Mouse (Mus musculus) heart, embryonic 10.5 days (tissue): ENCODE data around the gene Prkar2b. TPM values are rescaled to one million over a fixed set of nuclear protein-coding genes. Genes with fewer than 3 reads are reported as not detected.
"Not testable (repeated sequence)": the region's sequence is repeated elsewhere in the genome, so short reads cannot be mapped to it uniquely, and the experiment has no call there.

Experiments
- DNase-seq: peaks from one replicate; pipeline ENCODE4 v3.0.0-alpha.2; 2017; ENCODE audit warnings: low spot score
- H3K27ac ChIP-seq: fragments of 300-500 bp; sonication (generic); 2 replicates; pipeline ENCODE4 v1.5.1; 2016; ENCODE audit warnings: mild to moderate bottlenecking
- H3K27me3 ChIP-seq: fragments of 300-500 bp; sonication (generic); 2 replicates; pipeline ENCODE4 v1.6.1; 2016; ENCODE audit warnings: mild to moderate bottlenecking; ENCODE audit not compliant: poor library complexity, insufficient read depth, severe bottlenecking
- H3K36me3 ChIP-seq: fragments of 300-500 bp; sonication (generic); 2 replicates; pipeline ENCODE4 v1.6.1; 2016; ENCODE audit warnings: mild to moderate bottlenecking, moderate library complexity
- H3K4me1 ChIP-seq: fragments of 300-500 bp; sonication (generic); 2 replicates; pipeline ENCODE4 v1.6.1; 2016; ENCODE audit warnings: mild to moderate bottlenecking
- H3K4me3 ChIP-seq: fragments of 300-500 bp; sonication (generic); 2 replicates; pipeline ENCODE4 v1.5.1; 2016; ENCODE audit warnings: mild to moderate bottlenecking, moderate library complexity
- H3K9me3 ChIP-seq: fragments of 300-500 bp; sonication (generic); 2 replicates; pipeline ENCODE4 v1.6.1; 2016; ENCODE audit warnings: mild to moderate bottlenecking, moderate library complexity
- WGBS: fragments of 180-500 bp; shearing (Covaris S2); methylation state at CpG from one replicate; pipeline ENCODE4 v1.1.7; 2016; 5-methylcytosine and 5-hydroxymethylcytosine counted together
- polyA plus RNA-seq: library from polyadenylated mRNA; unstranded; fragments of >200 nt; fragmentation: Nextera tagmentation; extraction: Ambion mirVana; gene quantifications from 2 replicates; pipeline ENCODE4 v1.2.1, GENCODE M21; 2016

Prkar2b gene
- polyA plus RNA-seq, 1 experiment from 2014 or later: 28.2 TPM

DNA sequence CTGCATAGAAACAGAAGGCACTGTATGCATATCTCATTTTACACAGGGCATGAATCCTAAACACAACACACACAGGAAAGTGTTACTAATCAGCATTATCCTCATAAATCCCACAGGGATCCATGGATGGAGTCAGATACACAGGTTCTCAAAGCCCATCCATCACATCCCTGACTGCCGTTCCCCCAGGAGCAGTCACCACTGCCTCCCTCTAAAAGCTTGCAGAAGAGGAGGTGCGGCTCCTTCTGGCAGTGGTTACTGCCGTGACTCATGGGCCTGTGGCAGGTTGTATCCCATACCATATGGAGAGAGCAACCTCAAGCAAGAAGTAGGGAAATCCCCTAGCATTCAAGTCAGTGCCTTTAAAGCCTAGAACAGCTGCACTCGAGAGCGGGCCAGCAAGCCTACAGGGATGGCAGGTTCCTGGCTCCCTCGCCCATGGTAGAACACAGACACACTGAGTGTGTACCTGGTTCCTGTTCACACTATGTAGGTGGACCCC is 45.8 kb downstream of the Prkar2b start:
- H3K4me3 ChIP-seq: no peak overlapping the region
- H3K27me3 ChIP-seq: no peaks in the 10 kb centered on the region
- H3K36me3 ChIP-seq: no peaks in the 10 kb centered on the region
- H3K9me3 ChIP-seq: no peaks in the 10 kb centered on the region
- H3K27ac ChIP-seq: no peak overlapping the region
- 60% methylated on average over 6 of the region's 6 CpGs for WGBS
- DNase-seq: no peak
- H3K4me1 ChIP-seq: peaks cover 19% of the 10 kb centered on the region

DNA sequence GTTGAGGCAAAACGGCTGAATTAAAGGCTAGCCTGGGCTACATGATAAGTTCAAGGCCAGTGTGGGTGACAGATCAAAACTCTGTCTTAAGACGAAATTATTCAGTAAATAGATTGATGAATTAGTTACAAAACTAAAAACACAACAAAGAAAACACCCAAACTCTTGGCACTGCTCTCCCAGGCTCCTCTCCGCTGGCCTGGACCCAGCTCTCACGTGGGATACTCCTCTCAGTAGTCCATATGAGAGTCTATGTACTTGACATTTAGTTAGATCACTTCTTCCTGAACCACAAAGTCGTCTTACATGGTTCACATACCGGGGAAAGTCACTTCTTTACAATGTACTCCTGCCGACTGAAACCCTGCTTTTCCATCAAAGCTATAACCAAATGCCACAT is 46.3 kb downstream of the Prkar2b start:
- H3K4me3 ChIP-seq: no peak overlapping the region
- WGBS: 68% methylated on average over 7 of the region's 7 CpGs
- H3K36me3 ChIP-seq: no peaks in the 10 kb centered on the region
- no peak overlapping the region for H3K27ac ChIP-seq
- DNase-seq: no peak
- peaks cover 19% of the 10 kb centered on the region for H3K4me1 ChIP-seq
- no peaks in the 10 kb centered on the region for H3K9me3 ChIP-seq
- no peaks in the 10 kb centered on the region for H3K27me3 ChIP-seq

DNA sequence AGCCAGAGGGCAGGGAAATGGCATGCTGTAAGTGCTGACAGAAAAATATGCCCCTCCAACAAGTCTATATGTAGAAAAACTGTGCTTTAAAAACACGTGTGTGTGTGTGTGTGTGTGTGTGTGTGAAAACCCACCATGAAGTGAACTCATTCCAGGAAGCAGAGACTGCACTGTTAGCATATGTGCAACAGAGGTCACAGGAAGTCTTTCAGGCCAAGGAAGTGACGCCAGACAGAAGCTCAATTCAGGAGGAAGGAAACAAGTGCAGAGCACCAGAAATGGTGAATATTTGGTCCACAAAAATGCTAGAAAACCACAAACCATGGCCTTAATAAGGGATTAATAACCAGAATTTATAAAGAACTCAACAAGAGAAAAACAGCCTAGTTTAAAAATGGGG is 48.9 kb downstream of the Prkar2b start:
- Histone ChIP-seq H3K4me3 (no peak overlapping the region), H3K36me3 (no peaks in the 10 kb centered on the region), H3K27ac (no peak overlapping the region), H3K9me3 (no peaks in the 10 kb centered on the region), H3K27me3 (no peaks in the 10 kb centered on the region), H3K4me1 (peaks cover 6% of the 10 kb centered on the region; the same call in 1 of the 2 replicates)
- 56% methylated on average over 2 of the region's 2 CpGs for WGBS
- DNase-seq: no peak

DNA sequence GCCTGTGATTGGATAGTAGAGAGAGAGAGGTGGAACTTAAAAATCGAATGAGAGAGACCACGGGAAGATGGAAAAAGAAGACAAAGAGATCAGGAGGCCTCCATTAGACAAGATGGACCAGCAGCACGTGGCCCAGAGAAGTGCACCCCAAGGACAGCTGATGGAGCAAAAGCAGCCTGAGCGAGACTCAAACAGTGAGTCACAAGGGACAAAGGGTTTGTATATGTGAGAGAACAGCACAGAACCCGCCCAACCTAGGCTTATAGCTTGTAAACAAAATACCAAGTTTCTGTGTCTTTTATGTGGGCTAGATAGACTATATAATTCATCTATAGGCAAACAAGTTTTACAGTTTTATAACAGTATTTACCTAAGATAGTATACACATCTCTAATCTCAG is 50.0 kb downstream of the Prkar2b start:
- H3K27me3 ChIP-seq: no peaks in the 10 kb centered on the region
- WGBS: 83% methylated on average over 5 of the region's 5 CpGs

DNA sequence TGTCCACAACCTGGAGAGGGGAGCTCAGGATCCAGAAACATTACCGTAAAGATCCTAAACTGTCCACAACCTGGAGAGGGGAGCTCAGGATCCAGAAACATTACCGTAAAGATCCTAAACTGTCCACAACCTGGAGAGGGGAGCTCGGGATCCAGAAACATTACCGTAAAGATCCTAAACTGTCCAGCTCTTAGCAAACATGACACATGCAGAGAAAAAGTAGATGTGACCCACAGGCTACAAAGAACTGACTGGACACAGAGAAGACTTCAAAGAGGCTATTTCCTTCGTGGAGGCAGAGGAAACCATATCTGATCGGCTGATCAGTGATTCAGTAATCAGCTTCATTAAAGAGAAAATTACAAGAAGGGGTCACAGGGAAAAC is 51.1 kb downstream of the Prkar2b start:
- 36% methylated on average over 6 of the region's 6 CpGs for whole genome bisulfite sequencing
- H3K36me3 ChIP-seq, H3K4me3 ChIP-seq, H3K27ac ChIP-seq, H3K4me1 ChIP-seq, H3K27me3 ChIP-seq, DNase-seq, H3K9me3 ChIP-seq: not testable (repeated sequence)

More for the DNA sequence above, 50.0 kb downstream of the Prkar2b start:
- DNase-seq: no peak
- Histone ChIP-seq H3K4me1 (peaks cover 6% of the 10 kb centered on the region; the same call in 1 of the 2 replicates), H3K4me3 (no peak overlapping the region), H3K36me3 (no peaks in the 10 kb centered on the region), H3K9me3 (no peaks in the 10 kb centered on the region), H3K27ac (no peak overlapping the region)

DNA sequence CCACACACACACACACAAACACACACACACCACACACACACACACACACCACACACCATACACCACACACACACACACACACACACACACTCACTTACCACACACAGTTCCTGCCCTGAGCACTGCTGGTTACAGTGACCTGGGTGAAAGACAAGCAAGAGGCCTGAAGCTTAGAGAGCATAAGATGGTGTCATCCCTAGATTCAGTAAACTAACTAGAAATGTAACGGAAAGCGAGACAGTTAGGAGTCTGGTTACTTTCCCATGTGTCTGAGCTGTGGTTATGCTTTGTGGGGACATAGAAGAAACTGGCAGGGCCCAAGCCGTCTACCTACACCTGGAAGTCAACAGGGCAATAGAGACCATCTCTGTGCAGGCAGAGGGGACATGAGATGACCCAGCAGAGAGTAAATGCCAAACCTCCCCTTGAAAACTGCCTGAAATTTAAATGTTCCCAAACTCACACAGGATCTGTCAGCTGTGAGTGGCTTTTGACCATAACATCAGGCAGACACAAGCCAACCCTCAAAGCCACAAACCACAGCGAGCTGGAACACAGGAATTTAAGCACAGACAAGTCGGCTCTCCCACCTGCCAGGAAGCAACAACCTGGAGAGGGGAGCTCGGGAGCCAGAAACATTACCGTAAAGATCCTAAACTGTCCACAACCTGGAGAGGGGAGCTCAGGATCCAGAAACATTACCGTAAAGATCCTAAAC is 51.7 kb downstream of the Prkar2b start:
- 16% methylated on average over 8 of the region's 8 CpGs for WGBS
- Histone ChIP-seq H3K27ac (no peak overlapping the region), H3K4me3 (0 out of 2 replicates have a peak overlapping the region, but pooled peaks have one; percentile 25), H3K36me3 (0 out of 2 replicates have a peak, but pooled peaks cover 3% of the 10 kb centered on the region), H3K27me3 (no peaks in the 10 kb centered on the region), H3K9me3 (no peaks in the 10 kb centered on the region), H3K4me1 (peaks cover 6% of the 10 kb centered on the region; the same call in 1 of the 2 replicates)
- DNase-seq: no peak

DNA sequence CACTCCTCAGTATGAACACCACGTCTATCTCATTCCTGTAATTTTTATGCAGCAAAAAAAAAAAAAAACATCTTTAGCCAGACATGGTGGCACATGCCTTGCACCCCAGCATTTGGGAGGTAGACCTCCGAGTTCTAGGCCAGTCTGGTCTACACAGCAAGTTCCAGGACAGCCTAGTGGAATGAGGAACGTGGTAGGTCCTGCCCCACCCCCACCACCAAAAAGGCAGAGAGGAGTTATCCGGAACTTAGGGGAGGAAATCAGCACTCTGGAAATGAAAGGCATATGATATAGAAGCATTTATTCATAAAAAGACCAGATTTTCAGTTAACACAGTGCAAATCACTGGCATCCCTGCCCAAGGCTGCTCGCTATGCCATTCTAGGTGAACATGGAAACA is 52.4 kb downstream of the Prkar2b start:
- no peak overlapping the region for H3K27ac ChIP-seq
- WGBS: 75% methylated on average over 5 of the region's 5 CpGs
- no peak overlapping the region for H3K4me3 ChIP-seq
- 0 out of 2 replicates have a peak, but pooled peaks cover 3% of the 10 kb centered on the region for H3K36me3 ChIP-seq
- H3K27me3 ChIP-seq: no peaks in the 10 kb centered on the region
- DNase-seq: no peak
- no peaks in the 10 kb centered on the region for H3K9me3 ChIP-seq
- H3K4me1 ChIP-seq: peaks cover 6% of the 10 kb centered on the region; the same call in 1 of the 2 replicates

DNA sequence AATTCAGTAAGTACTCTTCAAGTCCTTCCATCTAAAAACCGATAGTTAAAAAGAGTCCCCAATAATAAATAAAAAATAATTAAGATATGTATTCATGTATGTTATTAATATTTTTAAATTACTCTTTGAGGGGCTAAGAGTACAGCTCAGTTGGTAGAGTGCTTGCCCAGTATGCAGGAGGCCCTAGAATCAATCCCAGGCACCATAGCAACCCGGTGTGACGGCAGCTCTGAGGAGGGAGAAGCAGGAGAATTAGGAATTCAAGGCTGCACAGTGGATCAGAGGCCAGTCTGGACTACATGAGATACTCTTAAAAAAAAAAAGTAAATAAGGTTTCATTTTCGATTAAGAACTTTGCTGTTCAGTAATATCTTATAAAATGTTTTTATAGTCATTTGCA is 53.5 kb downstream of the Prkar2b start:
- Histone ChIP-seq H3K27ac (no peak overlapping the region), H3K36me3 (0 out of 2 replicates have a peak, but pooled peaks cover 3% of the 10 kb centered on the region), H3K27me3 (no peaks in the 10 kb centered on the region), H3K9me3 (no peaks in the 10 kb centered on the region), H3K4me1 (peaks cover 6% of the 10 kb centered on the region; the same call in 1 of the 2 replicates), H3K4me3 (no peak overlapping the region)
- no peak for DNase-seq
- 83% methylated on average over 4 of the region's 4 CpGs for WGBS

DNA sequence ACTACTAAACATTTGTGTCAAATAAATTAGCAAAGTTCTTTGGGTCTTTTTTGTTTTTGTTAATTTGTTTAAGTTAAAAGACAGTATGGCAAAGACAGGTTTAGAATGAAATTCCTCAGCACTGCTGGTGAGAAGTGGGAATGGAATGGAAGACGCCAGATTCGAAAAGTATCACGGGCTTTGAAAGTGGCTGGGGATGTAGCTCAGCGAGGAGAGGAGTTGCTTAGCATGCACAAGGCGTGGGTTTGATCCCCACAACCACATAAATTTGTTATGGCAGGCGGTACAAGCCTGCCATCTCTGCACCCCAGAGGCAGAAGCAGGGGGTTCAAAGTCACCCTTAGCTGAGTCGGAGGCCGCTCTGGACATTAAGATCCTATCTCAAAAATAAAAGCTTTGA is 54.1 kb downstream of the Prkar2b start:
- DNase-seq: no peak
- WGBS: 88% methylated on average over 8 of the region's 8 CpGs

DNA sequence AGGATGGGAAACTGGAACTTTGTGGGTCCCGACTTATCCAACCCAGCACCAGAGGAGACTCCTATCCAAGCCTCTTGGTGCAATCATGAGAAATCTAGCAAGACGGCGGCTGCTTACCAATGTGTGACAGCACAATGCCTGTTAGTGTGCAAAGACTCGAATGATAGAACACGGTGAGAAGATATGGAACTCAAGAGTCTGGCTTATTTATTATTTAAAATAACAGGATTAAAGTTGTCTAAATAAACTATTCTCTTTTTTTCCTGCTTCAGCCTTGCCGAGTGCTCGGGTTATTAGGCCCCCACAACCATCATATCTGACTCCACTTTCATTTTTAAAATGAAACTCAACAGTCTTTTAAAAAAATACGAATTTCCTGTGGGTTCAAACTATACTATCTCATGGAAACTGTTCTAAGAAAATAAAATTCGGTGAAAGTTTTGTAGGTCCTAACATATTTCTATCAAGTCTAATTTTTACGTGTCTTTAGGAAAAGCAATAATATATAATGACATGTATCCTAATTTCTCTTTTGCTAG is 54.6 kb downstream of the Prkar2b start:
- H3K36me3 ChIP-seq: 0 out of 2 replicates have a peak, but pooled peaks cover 3% of the 10 kb centered on the region
- H3K27me3 ChIP-seq: no peaks in the 10 kb centered on the region
- no peak for DNase-seq
- H3K9me3 ChIP-seq: no peaks in the 10 kb centered on the region
- 84% methylated on average over 10 of the region's 10 CpGs for WGBS
- no peak overlapping the region for H3K4me3 ChIP-seq
- H3K27ac ChIP-seq: no peak overlapping the region
- peaks cover 6% of the 10 kb centered on the region; the same call in 1 of the 2 replicates for H3K4me1 ChIP-seq

More for the DNA sequence above, 54.1 kb downstream of the Prkar2b start:
- no peak overlapping the region for H3K4me3 ChIP-seq
- H3K9me3 ChIP-seq: no peaks in the 10 kb centered on the region
- peaks cover 6% of the 10 kb centered on the region; the same call in 1 of the 2 replicates for H3K4me1 ChIP-seq
- H3K27me3 ChIP-seq: no peaks in the 10 kb centered on the region
- H3K27ac ChIP-seq: no peak overlapping the region
- H3K36me3 ChIP-seq: 0 out of 2 replicates have a peak, but pooled peaks cover 3% of the 10 kb centered on the region

DNA sequence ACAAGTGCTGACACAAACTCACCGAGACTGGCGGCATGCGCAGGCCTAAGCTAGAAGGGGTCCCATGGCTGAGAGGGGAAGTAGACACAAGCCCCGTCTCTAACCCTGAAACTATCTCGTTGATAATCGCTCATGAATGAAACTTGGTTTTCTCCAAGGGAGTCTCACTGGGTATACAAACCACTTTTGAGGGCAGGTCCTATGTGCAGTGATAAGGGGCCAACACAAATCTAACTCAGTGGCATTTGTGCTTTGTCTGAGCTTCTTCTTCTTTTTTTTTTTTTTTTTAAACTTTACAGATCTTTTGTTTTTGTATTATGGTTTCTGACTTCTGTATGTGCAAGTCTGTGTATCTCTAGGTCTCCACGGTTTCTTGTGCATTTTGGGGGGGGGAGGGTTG is 60.6 kb downstream of the Prkar2b start:
- Histone ChIP-seq H3K4me1 (peaks cover 11% of the 10 kb centered on the region), H3K9me3 (no peaks in the 10 kb centered on the region), H3K36me3 (0 out of 2 replicates have a peak, but pooled peaks cover 3% of the 10 kb centered on the region), H3K27me3 (no peaks in the 10 kb centered on the region), H3K4me3 (no peak overlapping the region), H3K27ac (no peak overlapping the region)
- WGBS: 72% methylated on average over 7 of the region's 7 CpGs
- DNase-seq: no peak

DNA sequence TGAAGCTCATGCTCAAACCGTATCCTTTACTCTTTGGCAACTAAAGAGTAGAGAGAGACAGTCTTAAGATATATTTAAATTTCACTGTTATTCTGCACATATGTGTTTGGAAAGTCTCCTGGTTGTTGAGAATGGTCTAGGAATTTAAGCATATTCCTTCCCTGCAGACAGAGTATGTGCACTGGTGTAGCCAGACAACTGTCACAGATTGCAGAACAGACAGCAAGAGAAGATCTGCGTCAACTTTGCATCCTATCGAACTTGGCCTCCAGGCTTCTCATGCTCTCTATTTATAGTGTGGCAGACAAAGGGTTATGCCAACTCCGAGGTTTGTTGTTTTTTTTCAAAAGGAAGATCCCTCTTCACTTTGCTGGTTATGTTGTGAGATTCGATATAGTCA is 62.4 kb downstream of the Prkar2b start:
- H3K27ac ChIP-seq: no peak overlapping the region
- no peaks in the 10 kb centered on the region for H3K36me3 ChIP-seq
- WGBS: 70% methylated on average over 5 of the region's 5 CpGs
- H3K4me3 ChIP-seq: no peak overlapping the region
- DNase-seq: no peak
- peaks cover 11% of the 10 kb centered on the region for H3K4me1 ChIP-seq
- no peaks in the 10 kb centered on the region for H3K9me3 ChIP-seq
- no peaks in the 10 kb centered on the region for H3K27me3 ChIP-seq

DNA sequence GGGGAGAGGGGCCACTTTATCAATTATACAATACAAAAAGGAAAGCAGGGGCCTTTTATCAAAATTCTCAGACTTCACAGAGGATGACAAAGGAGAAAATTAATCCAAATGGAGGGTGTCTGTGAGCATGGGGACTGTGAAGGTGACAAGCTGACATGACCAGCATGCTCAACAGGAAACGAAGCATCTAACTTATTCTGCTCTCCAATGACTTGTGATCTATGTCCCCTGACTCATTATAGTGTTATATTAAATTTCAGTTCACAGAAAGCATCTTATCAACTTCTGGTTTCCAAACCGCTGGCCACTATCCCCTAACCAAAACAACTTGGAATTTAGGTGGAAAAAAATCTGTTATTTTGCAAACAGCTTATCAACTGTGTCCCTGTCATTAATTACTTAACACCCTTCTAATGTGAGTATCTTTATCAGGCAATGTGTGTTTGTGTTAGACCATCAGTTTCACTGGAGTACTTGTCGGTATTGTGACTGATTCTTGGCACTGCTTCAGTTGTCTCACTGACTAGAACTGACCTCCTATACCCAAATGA is 63.7 kb downstream of the Prkar2b start:
- DNase-seq: no peak
- Histone ChIP-seq H3K27ac (no peak overlapping the region), H3K27me3 (no peaks in the 10 kb centered on the region), H3K9me3 (no peaks in the 10 kb centered on the region), H3K36me3 (no peaks in the 10 kb centered on the region), H3K4me3 (no peak overlapping the region), H3K4me1 (peaks cover 11% of the 10 kb centered on the region)
- WGBS: 51% methylated on average over 3 of the region's 3 CpGs
